Mouse (Mus musculus) neutrophil, adult 5-6 weeks (primary cell): Measurements from ENCODE around the gene Fcho2. TPM values are rescaled to one million over a fixed set of nuclear protein-coding genes. Genes with fewer than 3 reads are reported as not detected.

Source experiments
- ATAC-seq: fragments of 151-379, 151-347 bp; 2 replicates; pipeline ENCODE4 v1.8.0; 2017; ENCODE audit warnings: mild to moderate bottlenecking, moderate TSS enrichment; ENCODE audit not compliant: insufficient number of reproducible peaks, poor library complexity, low FRiP score, severe bottlenecking; ENCODE audit errors: extremely low read depth
- total RNA-seq: library from RNA; stranded (forward); fragments of 200-1000 nt; gene quantifications from 2 replicates; pipeline ENCODE4 v1.2.3, GENCODE M21; 2017

The Fcho2 gene
- total RNA-seq, 1 experiment from 2014 or later = 93.2 TPM

DNA sequence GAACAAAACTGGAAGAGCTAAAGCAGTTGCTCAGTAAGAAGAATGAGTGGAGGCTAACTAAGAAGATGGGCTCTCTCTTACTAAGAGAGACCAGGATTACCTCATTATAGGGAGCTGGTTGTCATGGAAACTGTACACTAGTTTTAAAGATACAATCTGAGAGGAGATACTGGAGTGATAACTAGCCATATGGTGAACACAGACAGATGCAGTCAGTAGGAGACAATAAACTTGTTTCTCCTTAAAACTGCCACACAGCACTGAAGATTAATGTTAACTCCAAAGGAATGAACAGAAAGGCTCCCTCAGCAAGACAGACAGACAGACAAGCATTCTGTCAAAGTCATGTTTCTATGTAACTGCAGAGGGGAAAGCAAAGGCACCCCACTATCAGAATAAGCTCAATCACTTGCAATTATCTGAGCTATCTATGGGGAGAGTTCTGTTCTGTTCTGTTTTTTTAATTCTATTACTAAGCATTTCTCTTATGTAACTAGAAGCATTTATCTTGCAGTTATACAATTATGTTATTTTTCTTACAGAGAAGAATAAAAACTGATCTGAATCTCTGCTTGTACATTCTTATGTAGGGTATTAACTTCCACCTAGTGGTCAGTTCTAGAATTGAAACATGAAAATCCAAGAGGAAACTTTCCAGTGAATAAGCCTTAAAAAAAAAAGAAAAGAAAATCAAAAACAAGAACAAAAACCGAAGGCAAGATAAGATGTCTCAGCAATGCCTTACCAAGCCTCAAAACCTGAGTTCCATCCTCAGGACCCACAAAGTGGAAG is 85.8 kb downstream of the Fcho2 start:
- ATAC-seq = no peak

DNA sequence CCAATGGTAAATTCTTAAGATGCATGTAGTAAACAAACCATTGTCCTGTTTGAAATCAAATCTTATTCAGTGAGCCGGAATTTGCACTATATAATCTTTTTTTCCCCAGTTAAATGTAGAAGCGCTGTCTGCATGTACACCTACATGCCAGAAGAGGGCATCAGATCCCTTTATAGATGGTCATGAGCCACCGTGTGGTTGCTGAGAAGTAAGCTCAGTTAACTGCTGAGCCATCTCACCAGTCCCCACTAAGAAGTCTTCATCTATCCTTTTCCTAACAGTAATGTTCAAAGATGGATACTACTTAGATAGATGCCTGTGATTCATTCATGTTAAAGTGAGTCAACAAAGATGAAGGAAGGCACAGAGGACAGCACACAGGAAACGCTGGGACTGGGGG is 88.8 kb downstream of the Fcho2 start:
- no peak for ATAC-seq

DNA sequence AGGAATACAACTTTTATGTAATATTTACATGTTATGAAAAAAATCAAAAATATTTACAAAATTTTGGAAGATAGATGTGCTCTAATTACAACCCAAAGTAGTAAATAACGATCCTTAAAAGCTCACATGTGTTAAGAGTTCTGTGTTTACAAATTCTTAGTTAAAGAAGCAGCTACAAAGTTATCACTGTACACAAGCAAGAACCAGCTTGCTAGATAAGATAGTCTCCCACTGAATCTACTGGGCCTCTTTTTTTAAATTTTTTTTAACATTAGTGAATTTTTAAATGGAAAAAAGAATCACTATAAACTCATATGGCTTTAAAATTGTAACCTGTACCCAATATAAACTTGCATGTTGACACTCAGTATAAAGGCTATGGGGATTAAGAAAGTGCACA is 91.8 kb downstream of the Fcho2 start:
- ATAC-seq = no peak

DNA sequence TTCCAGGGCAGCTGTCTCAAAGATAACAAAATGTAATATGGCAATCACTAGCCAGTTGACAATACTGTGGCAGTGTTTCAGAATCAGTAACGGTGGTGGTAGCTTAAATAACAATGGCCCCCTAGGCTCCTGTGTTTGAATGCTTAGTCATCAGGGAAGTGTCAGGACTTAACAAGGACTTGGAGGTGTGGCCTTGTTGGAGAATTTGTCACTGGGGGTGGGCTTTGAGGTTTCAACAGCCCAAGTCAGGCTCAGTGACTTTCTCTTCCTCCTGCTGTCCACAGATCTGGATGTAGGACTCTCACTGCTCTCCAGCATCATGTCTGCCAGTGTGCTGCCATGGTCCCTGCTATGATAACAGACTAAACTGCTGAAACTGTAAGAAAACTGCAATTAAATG is 93.0 kb downstream of the Fcho2 start:
- no peak for ATAC-seq

DNA sequence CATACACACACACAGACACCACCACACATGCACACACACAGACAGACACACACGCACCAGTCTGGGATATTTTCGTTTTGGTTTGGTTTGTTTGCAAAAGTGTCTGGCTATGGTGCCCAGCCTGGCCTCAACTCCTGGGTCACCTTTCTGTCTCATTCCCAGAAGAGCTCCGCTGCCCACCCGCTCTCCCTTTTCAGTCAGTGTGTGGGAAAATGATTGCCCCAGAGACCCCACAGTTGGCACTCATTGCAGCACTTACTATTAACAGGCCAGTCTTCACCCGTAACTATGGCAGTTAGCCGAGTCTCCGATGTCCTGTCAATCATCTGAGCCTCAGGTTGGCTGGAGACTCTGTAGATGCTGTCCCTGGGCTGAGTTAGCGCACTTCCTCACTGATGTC is 99.1 kb downstream of the Fcho2 start:
- ATAC-seq = no peak

DNA sequence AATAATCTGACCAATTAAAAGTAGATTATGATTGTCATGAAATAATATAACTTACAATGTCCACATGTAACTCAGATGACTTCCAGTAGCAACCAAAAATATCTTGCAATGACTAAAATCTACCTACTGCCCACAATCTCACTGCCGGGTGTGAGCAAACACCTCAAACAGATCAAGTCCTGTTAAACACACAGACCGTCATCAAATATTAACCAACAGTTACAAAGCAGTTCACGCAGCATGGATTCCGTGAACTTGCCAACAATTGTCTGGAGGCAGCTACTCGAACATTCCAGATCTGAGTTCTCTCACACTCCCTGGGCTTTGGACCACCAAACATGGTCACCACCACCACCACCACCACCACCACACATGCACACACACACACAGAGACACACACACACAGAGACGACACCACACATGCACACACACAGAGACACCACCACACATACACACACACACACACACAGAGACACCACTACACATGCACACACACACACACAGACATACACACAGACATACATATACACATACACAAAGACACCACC is 99.7 kb downstream of the Fcho2 start:
- ATAC-seq = no peak

DNA sequence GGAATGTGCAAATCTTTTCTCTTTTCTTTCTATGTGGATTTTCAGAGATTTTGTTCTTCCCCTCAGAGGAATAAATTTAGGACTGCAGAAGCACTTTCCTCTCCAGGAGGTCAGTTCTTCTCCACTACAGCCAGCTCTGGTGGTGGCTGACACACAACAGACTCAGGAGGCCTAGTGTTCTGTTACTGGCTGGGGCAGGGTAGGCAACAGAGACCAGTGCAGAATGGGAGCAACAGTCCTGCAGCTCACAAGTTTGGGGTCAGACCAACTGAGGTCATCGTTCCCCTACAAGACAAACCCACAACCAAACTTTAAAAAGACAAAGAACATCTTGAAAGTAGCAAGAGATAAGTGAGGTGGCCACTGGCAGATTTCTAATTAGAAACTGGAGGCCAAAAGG is 104.6 kb downstream of the Fcho2 start:
- ATAC-seq = no peak

DNA sequence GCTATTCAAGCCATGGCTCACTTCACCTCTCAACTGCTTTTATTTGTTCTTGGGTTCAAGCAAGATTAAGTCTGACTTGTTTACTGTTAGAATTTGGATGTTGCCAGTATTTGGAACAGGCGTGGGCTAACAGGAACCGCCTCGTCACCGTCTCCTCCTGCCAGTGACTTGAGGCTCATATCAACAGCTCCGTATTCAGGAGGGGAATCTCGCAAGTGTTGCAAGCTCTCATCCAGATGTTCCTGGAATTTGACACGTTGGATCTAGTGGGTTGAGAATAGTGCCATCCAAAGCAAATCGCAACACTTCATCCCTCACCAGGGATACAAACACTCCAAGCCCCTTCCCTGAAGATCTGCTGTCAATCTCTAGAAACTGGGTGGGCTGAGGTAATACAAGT is 105.0 kb downstream of the Fcho2 start:
- no peak for ATAC-seq

DNA sequence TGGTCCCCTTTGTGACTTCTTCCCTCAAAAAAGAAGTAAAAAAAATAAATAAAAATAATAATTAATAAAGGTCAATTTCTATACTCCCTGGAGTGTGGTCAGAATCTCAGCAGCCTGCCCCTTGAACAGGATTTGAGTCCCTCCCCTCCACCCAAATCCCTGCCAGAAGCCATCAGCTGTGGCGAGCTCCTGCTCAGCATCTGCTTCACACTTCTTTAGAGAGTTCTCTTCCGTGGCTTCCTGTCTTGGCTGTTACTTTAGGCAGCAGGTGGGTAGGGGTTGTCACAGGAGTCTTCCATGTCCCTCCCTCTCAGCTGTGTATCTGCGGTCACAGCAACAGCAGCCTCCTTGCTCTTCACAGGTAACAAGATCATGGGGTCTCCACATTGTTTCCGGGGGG is 109.7 kb downstream of the Fcho2 start:
- no peak for ATAC-seq

DNA sequence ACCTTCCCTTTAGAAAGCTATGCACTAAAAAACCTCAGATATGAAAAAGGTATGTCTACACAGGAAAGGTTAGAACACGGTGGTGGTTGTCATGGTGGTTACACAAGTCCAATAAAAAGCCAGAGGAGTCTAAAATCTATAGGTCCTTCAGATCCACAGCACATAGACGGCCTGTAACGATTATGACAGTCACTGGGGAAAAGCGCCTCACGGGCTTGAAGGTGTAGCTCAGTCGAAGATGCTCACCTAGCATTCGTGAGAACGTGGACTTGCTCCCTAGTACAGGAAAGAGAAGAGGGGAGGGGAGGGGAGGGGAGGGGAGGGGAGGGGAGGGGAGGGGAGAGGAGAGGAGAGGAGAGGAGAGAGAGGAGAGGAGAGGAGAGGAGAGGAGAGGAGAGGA is 111.5 kb downstream of the Fcho2 start:
- no peak for ATAC-seq

DNA sequence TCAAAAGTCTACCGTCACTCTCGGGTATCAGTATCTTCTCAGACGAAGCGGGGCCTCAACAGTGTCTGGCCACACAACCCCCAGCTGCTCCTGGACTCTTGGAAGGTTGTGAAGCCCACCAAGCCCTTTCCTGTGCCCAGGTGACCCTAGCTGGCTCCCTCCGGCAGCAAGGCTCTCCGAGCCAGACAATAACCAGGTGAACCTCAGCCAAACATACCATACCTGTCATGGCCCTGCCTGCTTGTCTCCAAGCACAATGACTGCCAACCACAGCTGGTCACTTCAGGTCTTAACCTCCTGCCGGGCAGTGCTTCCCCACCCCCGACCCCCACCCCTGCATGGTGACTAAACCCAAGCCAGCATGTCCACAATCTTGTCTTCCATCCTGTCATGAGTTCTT is 112.9 kb downstream of the Fcho2 start:
- no peak for ATAC-seq

DNA sequence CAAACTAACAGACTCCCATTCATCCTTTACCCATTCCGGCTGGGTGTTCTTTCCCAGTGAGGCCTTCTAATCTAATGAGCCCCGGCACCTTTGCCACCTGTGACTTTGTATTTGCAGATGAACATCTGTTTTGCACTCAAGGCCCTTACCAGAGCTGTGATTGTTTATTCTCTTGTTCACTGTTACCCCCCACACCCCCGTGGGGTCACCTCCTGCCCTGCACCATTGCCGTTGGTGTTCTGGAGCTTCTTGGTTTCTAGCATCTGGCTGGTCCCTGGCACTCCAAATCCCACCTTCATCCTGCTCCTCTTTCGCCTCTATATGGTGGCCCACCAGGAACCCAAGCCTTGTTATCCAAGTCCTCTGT is 114.0 kb downstream of the Fcho2 start:
- ATAC-seq = no peak

DNA sequence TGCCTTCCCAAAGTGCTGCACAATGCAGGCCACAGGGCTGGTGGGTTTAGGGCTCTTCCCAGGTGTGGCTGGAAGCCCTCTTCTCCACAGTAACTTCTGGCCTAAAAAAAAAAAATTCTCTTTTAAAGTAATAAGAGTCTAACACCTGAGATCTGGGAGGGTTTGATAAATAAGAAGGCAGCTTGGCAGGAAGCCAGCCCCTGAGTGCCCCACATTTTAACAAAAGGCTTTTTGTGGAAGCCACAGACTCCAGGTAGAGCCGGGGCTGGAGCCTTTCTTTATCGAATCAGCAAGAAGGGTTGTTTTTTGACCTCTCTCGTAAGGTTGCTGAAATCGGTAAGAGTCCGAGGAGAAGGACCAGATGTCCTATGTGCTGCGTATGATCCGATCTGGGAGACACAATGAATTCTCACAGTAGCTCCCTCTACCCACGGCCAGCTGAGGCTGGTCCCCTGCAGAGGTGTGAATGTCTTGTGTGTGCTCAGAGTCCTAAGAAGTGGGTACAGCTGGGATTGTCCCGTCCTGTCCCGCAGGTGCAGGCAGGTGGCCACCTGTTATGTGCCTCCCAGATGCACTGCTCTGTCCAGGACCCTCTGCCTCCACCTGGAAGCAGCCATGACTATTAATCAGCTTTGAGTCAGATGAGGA is 114.5 kb downstream of the Fcho2 start:
- no peak for ATAC-seq

DNA sequence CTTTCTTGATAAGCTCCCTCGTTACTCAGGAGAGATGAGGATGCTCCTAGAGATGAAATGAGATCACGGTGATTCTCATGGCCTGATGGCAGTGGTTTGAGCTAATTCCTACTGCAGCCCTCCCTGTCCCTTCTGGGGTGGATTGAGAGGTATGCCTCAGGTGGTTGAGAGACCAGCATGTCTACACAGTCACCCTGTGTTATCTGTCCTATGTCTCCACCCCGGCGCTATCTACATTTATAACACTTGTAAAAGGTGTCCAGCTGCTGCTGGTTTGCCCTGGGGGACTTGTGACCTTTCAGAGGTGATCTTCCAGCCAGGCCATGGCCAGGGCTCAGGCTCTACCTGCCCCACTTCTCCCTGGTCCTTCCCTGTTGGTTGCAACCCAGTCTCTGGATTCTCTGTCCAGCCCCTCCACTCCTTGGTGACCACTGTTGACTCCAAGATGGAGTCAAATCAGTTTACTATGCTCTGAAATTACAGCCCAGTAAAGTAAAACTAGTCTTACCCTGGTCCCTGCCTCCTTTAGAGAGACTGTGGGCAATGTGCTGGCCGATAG is 115.2 kb downstream of the Fcho2 start:
- ATAC-seq = no peak

DNA sequence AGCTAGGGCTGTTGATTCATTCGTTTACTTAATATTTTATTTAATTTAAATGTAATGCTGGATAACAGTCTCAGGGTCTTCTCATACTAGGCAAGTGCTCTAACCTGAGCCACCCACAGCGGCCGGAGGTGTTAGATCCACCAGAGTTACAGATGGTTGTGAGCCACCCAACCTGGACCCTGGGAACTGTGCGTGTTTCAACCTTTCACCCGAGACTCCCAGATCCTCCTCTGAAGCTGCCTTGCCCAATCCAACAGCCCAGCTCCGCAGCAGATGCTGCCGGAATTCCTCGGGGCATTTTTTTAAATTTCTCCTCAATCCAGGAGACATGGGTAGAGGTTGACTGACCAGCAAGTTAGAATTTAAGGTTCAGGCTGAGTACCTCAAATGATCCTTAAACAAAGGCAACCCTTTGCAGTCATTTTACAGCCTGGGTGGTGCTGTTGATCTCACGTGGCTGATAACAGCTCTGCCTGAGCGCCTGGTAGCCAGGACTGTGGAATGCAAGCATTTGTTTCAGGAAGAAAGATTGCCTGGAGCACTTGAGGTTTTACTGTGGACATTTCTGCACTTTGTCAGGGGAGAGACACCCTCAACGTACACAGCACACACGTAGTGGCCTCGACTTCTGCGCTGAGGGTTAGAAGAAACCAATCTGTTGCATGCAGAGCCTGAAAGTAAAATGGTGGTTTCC is 116.1 kb downstream of the Fcho2 start:
- no peak for ATAC-seq

DNA sequence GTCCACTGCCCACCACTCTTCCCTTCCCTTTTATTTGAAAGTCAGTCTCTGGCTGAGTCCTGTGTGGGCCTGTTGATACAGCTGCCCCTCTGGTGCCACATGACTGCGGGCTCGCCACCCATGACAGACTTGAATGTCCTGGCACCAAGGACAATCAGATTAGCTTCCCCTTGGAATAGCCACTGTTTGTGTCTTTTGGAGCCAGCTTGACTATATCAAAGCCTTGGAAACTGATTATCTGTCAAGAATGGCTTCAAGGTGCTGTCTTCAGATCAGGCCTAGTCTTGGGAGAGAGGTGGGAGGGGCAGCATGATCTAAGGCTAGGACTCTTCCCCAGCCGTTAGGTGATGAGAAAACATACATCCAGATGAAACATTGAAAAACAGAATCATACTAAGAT is 118.5 kb downstream of the Fcho2 start:
- ATAC-seq = no peak

DNA sequence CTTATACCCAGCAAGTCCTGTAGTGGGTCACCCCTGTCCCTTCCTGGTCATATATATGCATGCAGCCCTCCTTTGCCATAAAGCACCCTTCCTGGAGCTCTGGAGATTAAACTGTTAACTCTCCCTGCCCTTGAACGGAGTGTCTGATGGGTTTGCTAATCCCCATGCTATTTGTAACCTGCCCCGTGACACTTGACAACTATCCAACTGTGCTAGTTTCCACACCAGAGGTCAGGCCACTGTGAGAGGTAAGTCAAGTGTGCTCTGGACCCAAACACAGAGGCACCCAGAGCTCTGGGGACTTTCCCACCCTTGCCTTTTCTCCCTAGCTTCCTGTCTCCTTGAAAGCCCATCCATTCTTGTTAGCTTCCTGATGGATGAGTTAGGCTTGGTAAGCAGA is 119.7 kb downstream of the Fcho2 start:
- ATAC-seq = no peak

DNA sequence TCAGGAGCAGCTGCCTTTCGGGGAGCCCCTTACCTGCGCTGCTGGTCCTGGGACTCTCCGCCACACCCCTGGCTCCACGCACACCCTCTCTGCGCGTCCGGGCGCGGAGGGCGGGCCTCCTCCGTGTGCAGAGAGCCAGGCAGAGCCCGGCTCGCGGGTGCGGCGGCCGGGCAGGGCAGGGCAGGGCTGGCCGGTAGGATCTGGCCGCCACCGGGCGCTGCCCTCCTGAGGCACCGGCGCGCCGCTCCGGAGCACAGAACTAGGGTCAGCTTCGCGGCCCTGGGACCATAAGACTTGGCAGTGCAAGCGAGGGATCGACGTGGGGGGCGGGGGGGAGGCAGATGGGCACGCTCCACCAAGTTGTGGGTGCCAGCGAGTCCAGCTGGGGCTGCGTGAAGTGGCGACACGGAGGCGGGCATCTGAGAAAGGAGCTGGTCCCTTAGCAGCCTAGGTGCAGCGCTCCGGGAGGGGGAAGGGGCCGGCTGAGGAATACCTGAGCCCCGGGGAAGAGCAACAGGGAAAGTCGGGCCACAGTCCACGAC is 120.4 kb downstream of the Fcho2 start, which contains the start of gene Tmem171:
Gene Tmem171, minus strand, starts transcription at position 62 of the 542 bp plus-strand sequence.
- ATAC-seq = no peak

DNA sequence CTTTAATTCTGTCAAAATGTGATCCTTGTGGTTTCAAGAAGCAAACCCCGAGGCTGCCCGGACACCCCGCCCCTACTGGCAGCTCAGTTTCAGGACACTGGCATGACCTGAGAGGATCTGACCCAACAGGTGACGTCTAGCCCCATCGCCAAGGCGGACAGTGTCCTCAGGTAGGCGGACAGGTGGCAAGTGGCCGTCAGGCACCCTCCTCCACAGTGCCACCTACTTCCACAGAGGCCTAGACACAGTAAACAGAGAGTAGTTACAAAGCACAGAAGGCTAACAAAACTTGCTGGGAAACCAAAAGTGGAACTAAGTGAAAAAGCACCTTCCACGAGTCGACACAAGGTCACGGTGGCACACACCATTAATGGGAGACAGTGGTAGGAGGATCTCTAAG is 121.9 kb downstream of the Fcho2 start:
- no peak for ATAC-seq
